Mouse (Mus musculus) brain, embryonic 14.5 days (tissue): ENCODE results near the gene P4hb. TPM values are rescaled to one million over a fixed set of nuclear protein-coding genes. Genes with fewer than 3 reads are reported as not detected.

Source experiments
- DNase-seq: peaks from one replicate; pipeline ENCODE4 v3.0.0-alpha.2; 2011; ENCODE audit warnings: low read depth
- CTCF ChIP-seq: fragments of 200-500 bp; IDR thresholded peaks from 2 replicates; pipeline ENCODE4 v1.5.1; 2012; ENCODE audit warnings: inconsistent platforms, mild to moderate bottlenecking, moderate library complexity, borderline replicate concordance; ENCODE audit not compliant: insufficient read depth, insufficient read length; ENCODE audit errors: extremely low read depth
- POLR2A ChIP-seq: fragments of 200-500 bp; IDR thresholded peaks from 2 replicates; pipeline ENCODE4 v1.6.1; 2012; ENCODE audit warnings: mild to moderate bottlenecking, inconsistent platforms, borderline replicate concordance; ENCODE audit not compliant: poor library complexity, insufficient read depth, insufficient read length, severe bottlenecking; ENCODE audit errors: extremely low read depth
- polyA plus RNA-seq: library from polyadenylated mRNA; depleted of rRNA; stranded (reverse); fragments of >200 nt; gene quantifications from 2 replicates; pipeline ENCODE4 v1.2.3, GENCODE M21; 2012

P4hb gene
- polyA plus RNA-seq, 1 experiment, result 206 TPM

DNA sequence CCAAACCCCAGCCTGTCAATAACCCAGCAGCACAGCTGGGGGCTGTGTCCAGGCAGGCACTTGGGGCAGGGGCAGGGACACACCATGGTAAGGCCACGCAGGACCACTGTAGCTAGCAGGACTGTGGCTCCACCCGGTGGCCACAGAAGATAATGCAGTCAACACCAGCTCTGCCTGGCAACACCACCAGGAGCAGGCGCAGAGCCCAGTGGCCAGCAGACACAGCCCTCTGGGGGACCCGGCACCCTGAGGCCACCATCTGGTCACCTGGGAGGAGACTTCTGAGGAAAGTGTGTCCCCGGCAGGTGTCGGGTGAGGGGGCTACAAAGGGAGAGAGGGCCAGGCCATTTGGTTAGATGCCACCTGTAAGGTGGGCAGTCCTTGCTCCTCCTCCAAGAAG is 39.7 kb upstream of the P4hb start:
- TF ChIP-seq CTCF, result peak; percentile 76
- no peak for TF ChIP-seq POLR2A
- peak; percentile 55 for DNase-seq

GRCm38 (mm10) chr11:120610477-120611046 is 37.5 kb upstream of the P4hb start:
- DNase-seq, result no peak
- no peak for TF ChIP-seq POLR2A
- TF ChIP-seq CTCF, result no peak

DNA sequence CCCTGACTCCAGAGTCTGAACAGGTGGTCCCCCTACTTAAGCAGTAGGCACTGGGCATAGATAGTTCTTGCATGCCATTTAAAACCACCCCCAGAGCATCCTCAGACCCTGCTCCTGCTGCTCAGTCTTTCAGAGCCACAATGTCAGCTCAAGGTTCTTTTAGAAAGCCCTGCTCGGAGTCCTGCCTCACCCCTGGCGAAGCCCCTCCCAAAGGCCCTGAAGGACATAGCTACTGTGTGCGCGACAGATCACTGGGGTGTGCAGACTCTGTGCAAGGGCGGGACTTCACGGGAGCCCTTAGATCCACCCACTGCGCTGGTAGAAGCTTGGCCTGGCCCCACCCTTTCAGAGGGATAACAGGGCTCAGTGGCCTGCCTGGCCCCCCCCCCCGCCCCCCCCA is 36.2 kb upstream of the P4hb start:
- no peak for DNase-seq

GRCm38 (mm10) chr11:120608241-120609034 is 35.4 kb upstream of the P4hb start, which contains the start of gene Npb:
Gene Npb (plus strand): TSS chr11:120608477.
- TF ChIP-seq CTCF (no peak), POLR2A (no peak)
- no peak for DNase-seq

More for the DNA sequence above, 36.2 kb upstream of the P4hb start:
- TF ChIP-seq POLR2A, result no peak
- no peak for TF ChIP-seq CTCF

- no peak for TF ChIP-seq CTCF
- no peak for TF ChIP-seq POLR2A
- DNase-seq, result no peak
Observed at GRCm38 (mm10) chr11:120606764-120607163, 33.7 kb upstream of the P4hb start.

GRCm38 (mm10) chr11:120605667-120606066 is 32.6 kb upstream of the P4hb start:
- no peak for DNase-seq
- no peak for TF ChIP-seq POLR2A
- TF ChIP-seq CTCF, result no peak

DNA sequence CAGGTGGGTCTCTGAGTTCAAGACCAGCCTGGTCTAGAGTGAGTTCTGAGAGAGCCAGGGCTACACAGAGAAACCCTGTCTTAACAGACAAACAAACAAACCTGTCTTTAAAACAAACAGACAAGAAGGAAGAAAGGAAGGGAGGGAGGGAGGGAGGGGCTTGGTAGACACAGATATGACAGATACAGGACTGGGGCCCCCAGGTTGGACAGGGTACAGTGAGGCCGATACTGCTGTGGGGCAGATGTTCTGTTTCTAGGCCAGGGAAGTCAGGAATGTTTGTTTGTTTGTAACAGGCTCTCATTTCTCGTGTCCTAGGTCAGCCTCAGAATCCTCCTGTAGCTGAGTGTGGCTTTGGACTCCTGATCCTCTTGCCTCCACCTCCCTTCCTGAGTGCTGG is 30.5 kb upstream of the P4hb start:
- no peak for TF ChIP-seq POLR2A
- no peak for TF ChIP-seq CTCF
- DNase-seq, result no peak

- no peak for TF ChIP-seq POLR2A
- TF ChIP-seq CTCF, result no peak
- DNase-seq, result no peak
Observed at GRCm38 (mm10) chr11:120600716-120601115, 27.7 kb upstream of the P4hb start.

DNA sequence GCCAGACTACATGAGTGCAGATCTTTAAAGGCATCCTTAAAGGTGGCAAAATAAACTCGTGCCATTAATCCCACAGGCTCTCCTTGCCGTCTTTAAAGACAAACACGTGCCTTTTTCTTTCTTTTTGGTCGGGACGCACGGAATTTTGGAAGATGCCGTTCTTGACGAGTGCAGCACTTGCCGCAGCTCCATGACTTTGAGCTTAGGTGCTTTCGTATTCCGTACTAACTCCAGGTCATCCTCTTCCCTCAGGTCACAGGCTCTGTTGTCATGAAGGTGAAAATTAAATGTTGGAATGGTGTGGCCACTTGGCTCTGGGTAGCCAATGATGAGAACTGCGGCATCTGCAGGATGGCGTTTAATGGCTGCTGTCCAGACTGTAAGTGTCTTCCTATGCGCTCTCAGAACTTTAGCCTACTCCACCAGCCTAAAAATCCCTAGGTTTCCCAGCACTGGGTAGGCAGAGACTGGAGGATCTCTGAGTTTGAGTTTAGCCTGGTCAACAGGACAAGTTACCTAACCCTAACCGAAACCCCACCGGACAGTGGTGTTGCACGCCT is 26.0 kb upstream of the P4hb start:
- no peak for DNase-seq
- TF ChIP-seq CTCF (no peak), POLR2A (no peak)

DNA sequence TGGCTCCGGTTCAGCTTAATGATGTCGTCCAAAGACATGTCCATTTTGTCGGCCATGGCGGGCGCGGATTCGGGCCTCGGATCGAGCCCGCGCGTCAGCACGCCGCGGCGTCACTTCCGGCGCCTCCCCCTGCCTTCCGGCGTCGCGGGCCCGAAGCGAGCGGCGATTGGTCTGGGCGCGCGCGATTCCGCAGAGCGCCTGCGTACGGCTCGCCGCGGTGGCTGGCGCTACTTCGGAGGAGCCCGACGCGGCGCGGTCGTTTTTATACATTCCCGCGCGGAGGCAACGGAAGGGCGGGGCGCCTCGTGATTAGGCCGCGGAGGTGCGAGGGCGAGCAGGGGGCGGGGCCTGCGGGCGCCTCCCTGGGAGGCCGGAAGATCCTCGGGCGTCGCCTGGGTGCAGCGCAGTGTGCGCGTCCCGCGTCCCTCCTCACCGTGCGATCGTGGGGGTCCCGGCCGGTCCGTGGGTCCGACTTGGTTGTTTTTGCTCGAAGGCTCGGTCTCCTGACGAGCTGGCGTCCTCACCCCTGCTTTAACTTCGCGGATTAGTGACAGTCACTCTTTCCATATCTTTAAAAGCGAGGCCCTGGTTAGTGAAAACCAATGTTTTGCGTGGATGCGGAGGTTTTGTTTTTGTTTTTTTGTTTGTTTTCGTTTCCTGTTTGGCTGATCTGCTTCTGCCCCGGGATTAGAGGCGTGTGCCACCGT is 25.4 kb upstream of the P4hb start, which contains the start of the genes Alyref and Anapc11:
Alyref (minus strand) TSS at position 83 of the 707 bp plus-strand sequence.
Anapc11 (plus strand) TSS at position 139 of the 707 bp plus-strand sequence.
- TF ChIP-seq POLR2A (no peak; the same call in none of the 2 replicates), CTCF (no peak)
- peak; percentile 99 for DNase-seq

- TF ChIP-seq POLR2A (no peak), CTCF (no peak)
Observed at GRCm38 (mm10) chr11:120597240-120598235, 24.5 kb upstream of the P4hb start.

GRCm38 (mm10) chr11:120588531-120588930 is 15.5 kb upstream of the P4hb start:
- no peak for TF ChIP-seq CTCF
- no peak for TF ChIP-seq POLR2A
- no peak for DNase-seq

More at GRCm38 (mm10) chr11:120597240-120598235, 24.5 kb upstream of the P4hb start:
- DNase-seq, result no peak
